ENCODE assay signal across 8 mouse cellular contexts in the genomic region with DNA sequence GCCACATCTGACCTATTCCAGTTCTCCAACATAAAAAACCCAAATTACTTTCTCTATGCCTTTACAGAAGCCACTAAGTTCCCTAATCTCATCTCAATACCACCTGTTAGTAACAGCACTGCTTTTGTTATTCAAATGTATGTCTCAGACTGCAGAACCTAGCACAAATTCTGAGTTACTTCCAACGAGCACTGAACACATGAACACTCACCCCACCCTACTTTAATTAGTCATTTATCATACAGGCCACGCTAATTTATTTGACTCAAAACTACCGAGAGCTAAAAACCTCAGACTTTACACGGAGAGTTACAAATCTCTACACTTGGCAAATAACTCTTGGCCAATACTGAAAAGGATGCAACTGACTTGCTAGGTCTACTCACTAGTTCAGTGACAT. TPM values are rescaled to one million over a fixed set of nuclear protein-coding genes. Genes with fewer than 3 reads are reported as not detected.
A peak's percentile ranks its signal among the peaks of the same experiment; 100 is the strongest.
DNase-seq lines count a peak whose midpoint lies in the region; ATAC-seq and TF ChIP-seq lines count a peak whose summit lies in the region.

No protein-coding gene starts in this region.

- H3K9ac ChIP-seq in kidney, embryonic 15.5 days = peak overlapping the region; percentile 97
- H3K9ac ChIP-seq in hindbrain, embryonic 14.5 days = peak overlapping the region; percentile 84
- peak overlapping the region; percentile 74 for H3K9ac ChIP-seq in midbrain, embryonic 15.5 days

- no peaks in the 10 kb centered on the region for H3K27me3 ChIP-seq in kidney, embryonic 15.5 days
- H3K27me3 ChIP-seq in hindbrain, embryonic 14.5 days (ENCODE audit: control insufficient read depth, insufficient read depth, low read length) = no peaks in the 10 kb centered on the region
- H3K27me3 ChIP-seq in midbrain, embryonic 15.5 days (replicated peaks) = no peaks in the 10 kb centered on the region
- H3K27me3 ChIP-seq in thymus, adult 2 months (ENCODE audit: control insufficient read depth, insufficient read depth, low read length) = no peaks in the 10 kb centered on the region

- H3K27ac ChIP-seq in kidney, embryonic 15.5 days = peak overlapping the region; percentile 99
- H3K27ac ChIP-seq in hindbrain, embryonic 14.5 days = peak overlapping the region; percentile 90
- peak overlapping the region; percentile 87 for H3K27ac ChIP-seq in midbrain, embryonic 15.5 days
- H3K27ac ChIP-seq in thymus, adult 2 months (ENCODE audit: control insufficient read depth, insufficient read depth, low read length) = no peak overlapping the region

- TF ChIP-seq POLR2A in thymus, adult 2 months (IDR thresholded peaks at IDR 0.05; ENCODE audit: control insufficient read depth, extremely low read depth, insufficient read depth, low read length, poor library complexity) = no peak

- peak overlapping the region; percentile 76 for H3K4me2 ChIP-seq in kidney, embryonic 15.5 days
- H3K4me2 ChIP-seq in hindbrain, embryonic 14.5 days (replicated peaks) = peak overlapping the region; percentile 65
- H3K4me2 ChIP-seq in midbrain, embryonic 15.5 days = peak overlapping the region; percentile 82

- ATAC-seq in kidney, embryonic 15.5 days (replicated peaks; ENCODE audit: low FRiP score) = no peak
- no peak for ATAC-seq in hindbrain, embryonic 14.5 days (ENCODE audit: low FRiP score)
- ATAC-seq in midbrain, embryonic 15.5 days (replicated peaks) = no peak; the same call in 1 of the 2 replicates

- no peak for TF ChIP-seq CTCF in thymus, adult 2 months (IDR thresholded peaks at IDR 0.05; ENCODE audit: borderline replicate concordance, control insufficient read depth, extremely low read depth, insufficient read depth, low read length, poor library complexity)

- WGBS in kidney, embryonic 15.5 days = 10% methylated on average over 4 of the region's 4 CpGs
- 7% methylated on average over 4 of the region's 4 CpGs for WGBS in hindbrain, embryonic 14.5 days
- WGBS in midbrain, embryonic 15.5 days = 5% methylated on average over 4 of the region's 4 CpGs
- WGBS in thymus, adult 2 months = 12% methylated on average over 4 of the region's 4 CpGs

- H3K9me3 ChIP-seq in kidney, embryonic 15.5 days (replicated peaks) = no peaks in the 10 kb centered on the region
- no peaks in the 10 kb centered on the region for H3K9me3 ChIP-seq in hindbrain, embryonic 14.5 days (ENCODE audit: control insufficient read depth, low read length)
- no peaks in the 10 kb centered on the region for H3K9me3 ChIP-seq in midbrain, embryonic 15.5 days

- H3K4me3 ChIP-seq in kidney, embryonic 15.5 days (replicated peaks) = peak overlapping the region; percentile 96
- H3K4me3 ChIP-seq in hindbrain, embryonic 14.5 days (replicated peaks; ENCODE audit: low read length) = peak overlapping the region; percentile 82
- H3K4me3 ChIP-seq in midbrain, embryonic 15.5 days = peak overlapping the region; percentile 63
- H3K4me3 ChIP-seq in thymus, adult 2 months (ENCODE audit: control insufficient read depth, insufficient read depth, low read length) = no peak overlapping the region

- peaks cover 9% of the 10 kb centered on the region for H3K36me3 ChIP-seq in kidney, embryonic 15.5 days
- peaks cover 3% of the 10 kb centered on the region; the same call in 1 of the 2 replicates for H3K36me3 ChIP-seq in hindbrain, embryonic 14.5 days (replicated peaks; ENCODE audit: control insufficient read depth, insufficient read depth)
- H3K36me3 ChIP-seq in midbrain, embryonic 15.5 days (replicated peaks) = no peaks in the 10 kb centered on the region
- H3K36me3 ChIP-seq in thymus, adult 2 months (ENCODE audit: control insufficient read depth, insufficient read depth, low read length) = no peaks in the 10 kb centered on the region

- peaks cover 16% of the 10 kb centered on the region for H3K4me1 ChIP-seq in kidney, embryonic 15.5 days
- H3K4me1 ChIP-seq in hindbrain, embryonic 14.5 days (replicated peaks; ENCODE audit: control insufficient read depth, insufficient read depth, low read length) = peaks cover 25% of the 10 kb centered on the region
- H3K4me1 ChIP-seq in midbrain, embryonic 15.5 days = peaks cover 35% of the 10 kb centered on the region
- H3K4me1 ChIP-seq in thymus, adult 2 months (replicated peaks; ENCODE audit: control insufficient read depth, insufficient read depth, low read length) = peaks cover 4% of the 10 kb centered on the region; the same call in 1 of the 2 replicates

- no peak for DNase-seq in kidney, adult 18-20 months
- DNase-seq in R1 (ENCODE audit: low read depth, low spot score) = peak; percentile 53
- no peak for DNase-seq in hindbrain, embryonic 14.5 days (ENCODE audit: low spot score)
- DNase-seq in thymus, adult 2 months = no peak
- no peak for DNase-seq in left cerebral cortex, adult 11 months (ENCODE audit: low spot score)
- DNase-seq in natural killer cell, adult 2 months (ENCODE audit: low spot score in 2 of 2) = no peak

RNA-seq across cellular contexts. Expression of a gene that starts 4.3 kb away (rescaled TPM):
- polyA plus RNA-seq in kidney, embryonic 15.5 days (2015; fragmentation: Nextera tagmentation; extraction: Ambion mirVana) = 286 and 299 TPM in 2 replicates
- polyA plus RNA-seq in hindbrain, embryonic 14.5 days (2014; fragmentation: Nextera tagmentation; extraction: Ambion mirVana) = 226 and 246 TPM in 2 replicates
- polyA plus RNA-seq in midbrain, embryonic 15.5 days (2015; fragmentation: Nextera tagmentation; extraction: Ambion mirVana) = 239 and 257 TPM in 2 replicates
- 614 and 619 TPM in 2 replicates for polyA plus RNA-seq in thymus, adult 2 months (2012; rRNA removed)

RNA-seq across cellular contexts. Expression of a gene that starts 4.4 kb away (rescaled TPM):
- 59.4 and 61.2 TPM in 2 replicates for polyA plus RNA-seq in kidney, embryonic 15.5 days (2015; fragmentation: Nextera tagmentation; extraction: Ambion mirVana)
- 51.9 and 55.8 TPM in 2 replicates for polyA plus RNA-seq in hindbrain, embryonic 14.5 days (2014; fragmentation: Nextera tagmentation; extraction: Ambion mirVana)
- polyA plus RNA-seq in midbrain, embryonic 15.5 days (2015; fragmentation: Nextera tagmentation; extraction: Ambion mirVana) = 48.3 and 53.2 TPM in 2 replicates
- polyA plus RNA-seq in thymus, adult 2 months (2012; rRNA removed) = 8.3 and 9.8 TPM in 2 replicates
